Mouse (Mus musculus): ENCODE measurements at regions not wholly inside any gene's neighbourhood (a gene's known extent, or its start where the extent isn't known, plus 50 kb on each side); places are given as distances from the start of the nearest gene placed in this dataset.
A peak's percentile ranks its signal among the peaks of the same experiment; 100 is the strongest.

- no peak for DNase-seq (ENCODE audit: low spot score)
- TF ChIP-seq EP300 (optimal IDR thresholded peaks at IDR 0.05), result no peak
- no peak for TF ChIP-seq CTCF (IDR thresholded peaks at IDR 0.05; ENCODE audit: low read depth)
- WGBS, result 52% methylated on average over 1 of the region's 1 CpGs
Observed at GRCm38 (mm10) chr11:38170721-38171120, 935.0 kb upstream of the Tenm2 start.

GRCm38 (mm10) chr11:38158310-38158709, 922.5 kb upstream of the Tenm2 start:
- Histone ChIP-seq H3K27ac (replicated peaks) (no peak overlapping the region), H3K4me1 (replicated peaks; ENCODE audit: control insufficient read depth, insufficient read depth) (no peaks in the 10 kb centered on the region), H3K9ac (ENCODE audit: low read length) (no peak overlapping the region), H3K4me3 (ENCODE audit: low read depth, low read length) (no peak overlapping the region), H3K9me3 (ENCODE audit: control insufficient read depth, low read length) (no peaks in the 10 kb centered on the region), H3K27me3 (ENCODE audit: control insufficient read depth, insufficient read depth, low read length) (no peaks in the 10 kb centered on the region), H3K4me2 (replicated peaks; ENCODE audit: low read depth) (no peak overlapping the region), H3K36me3 (ENCODE audit: control insufficient read depth, insufficient read depth, low read length) (no peaks in the 10 kb centered on the region)
- DNase-seq (ENCODE audit: low spot score) (no peak), ATAC-seq (ENCODE audit: low FRiP score, low TSS enrichment) (no peak)
- TF ChIP-seq CTCF (IDR thresholded peaks at IDR 0.05; ENCODE audit: low read depth) (0 out of 2 replicates have a peak, but pooled peaks have one; percentile 3), EP300 (optimal IDR thresholded peaks at IDR 0.05) (no peak)
- WGBS, result 91% methylated on average over 4 of the region's 4 CpGs

More at GRCm38 (mm10) chr11:38170721-38171120, 935.0 kb upstream of the Tenm2 start:
- H3K27me3 ChIP-seq (ENCODE audit: control insufficient read depth, insufficient read depth, low read length), result no peaks in the 10 kb centered on the region
- ATAC-seq (ENCODE audit: low FRiP score, low TSS enrichment), result no peak
- no peak overlapping the region for H3K27ac ChIP-seq (replicated peaks)
- H3K36me3 ChIP-seq (ENCODE audit: control insufficient read depth, insufficient read depth, low read length), result no peaks in the 10 kb centered on the region
- no peaks in the 10 kb centered on the region for H3K4me1 ChIP-seq (replicated peaks; ENCODE audit: control insufficient read depth, insufficient read depth)
- no peak overlapping the region for H3K9ac ChIP-seq (ENCODE audit: low read length)
- no peak overlapping the region for H3K4me3 ChIP-seq (ENCODE audit: low read depth, low read length)
- no peaks in the 10 kb centered on the region for H3K9me3 ChIP-seq (ENCODE audit: control insufficient read depth, low read length)
- H3K4me2 ChIP-seq (replicated peaks; ENCODE audit: low read depth), result no peak overlapping the region

- no peak for TF ChIP-seq EP300 (optimal IDR thresholded peaks at IDR 0.05)
- no peak for TF ChIP-seq CTCF (IDR thresholded peaks at IDR 0.05; ENCODE audit: low read depth)
- H3K4me3 ChIP-seq (ENCODE audit: low read depth, low read length), result no peak overlapping the region
- no peaks in the 10 kb centered on the region for H3K27me3 ChIP-seq (ENCODE audit: control insufficient read depth, insufficient read depth, low read length)
- H3K36me3 ChIP-seq (ENCODE audit: control insufficient read depth, insufficient read depth, low read length), result no peaks in the 10 kb centered on the region
- DNase-seq (ENCODE audit: low spot score), result no peak
- ATAC-seq (ENCODE audit: low FRiP score, low TSS enrichment), result no peak
- no peak overlapping the region for H3K9ac ChIP-seq (ENCODE audit: low read length)
- no peaks in the 10 kb centered on the region for H3K9me3 ChIP-seq (ENCODE audit: control insufficient read depth, low read length)
- no peak overlapping the region for H3K4me2 ChIP-seq (replicated peaks; ENCODE audit: low read depth)
- WGBS, result 79% methylated on average over 9 of the region's 9 CpGs
- H3K4me1 ChIP-seq (replicated peaks; ENCODE audit: control insufficient read depth, insufficient read depth), result no peaks in the 10 kb centered on the region
- H3K27ac ChIP-seq (replicated peaks), result no peak overlapping the region
Observed at GRCm38 (mm10) chr11:38156944-38157343, 921.2 kb upstream of the Tenm2 start.

- no peak overlapping the region for H3K9ac ChIP-seq (ENCODE audit: low read length)
- no peaks in the 10 kb centered on the region for H3K36me3 ChIP-seq (ENCODE audit: control insufficient read depth, insufficient read depth, low read length)
- H3K4me3 ChIP-seq (ENCODE audit: low read depth, low read length), result no peak overlapping the region
- H3K27me3 ChIP-seq (ENCODE audit: control insufficient read depth, insufficient read depth, low read length), result no peaks in the 10 kb centered on the region
- no peak for ATAC-seq (ENCODE audit: low FRiP score, low TSS enrichment)
- no peaks in the 10 kb centered on the region for H3K9me3 ChIP-seq (ENCODE audit: control insufficient read depth, low read length)
- 90% methylated on average over 2 of the region's 2 CpGs for WGBS
- TF ChIP-seq CTCF (IDR thresholded peaks at IDR 0.05; ENCODE audit: low read depth), result no peak
- no peak for TF ChIP-seq EP300 (optimal IDR thresholded peaks at IDR 0.05)
- H3K27ac ChIP-seq (replicated peaks), result no peak overlapping the region
- H3K4me2 ChIP-seq (replicated peaks; ENCODE audit: low read depth), result no peak overlapping the region
- H3K4me1 ChIP-seq (replicated peaks; ENCODE audit: control insufficient read depth, insufficient read depth), result no peaks in the 10 kb centered on the region
- DNase-seq (ENCODE audit: low spot score), result no peak
Observed at GRCm38 (mm10) chr11:38155706-38156105, 919.9 kb upstream of the Tenm2 start.

GRCm38 (mm10) chr11:38143436-38143835, 907.7 kb upstream of the Tenm2 start:
- WGBS, result 86% methylated on average over 2 of the region's 2 CpGs
- no peak overlapping the region for H3K4me2 ChIP-seq (replicated peaks; ENCODE audit: low read depth)
- H3K9me3 ChIP-seq (ENCODE audit: control insufficient read depth, low read length), result no peaks in the 10 kb centered on the region
- no peaks in the 10 kb centered on the region for H3K36me3 ChIP-seq (ENCODE audit: control insufficient read depth, insufficient read depth, low read length)
- H3K27ac ChIP-seq (replicated peaks), result no peak overlapping the region
- no peaks in the 10 kb centered on the region for H3K4me1 ChIP-seq (replicated peaks; ENCODE audit: control insufficient read depth, insufficient read depth)
- DNase-seq (ENCODE audit: low spot score) (no peak), ATAC-seq (ENCODE audit: low FRiP score, low TSS enrichment) (no peak)
- no peak overlapping the region for H3K4me3 ChIP-seq (ENCODE audit: low read depth, low read length)
- no peak for TF ChIP-seq EP300 (optimal IDR thresholded peaks at IDR 0.05)
- TF ChIP-seq CTCF (IDR thresholded peaks at IDR 0.05; ENCODE audit: low read depth), result no peak
- no peak overlapping the region for H3K9ac ChIP-seq (ENCODE audit: low read length)
- no peaks in the 10 kb centered on the region for H3K27me3 ChIP-seq (ENCODE audit: control insufficient read depth, insufficient read depth, low read length)

GRCm38 (mm10) chr11:38128851-38129250, 893.1 kb upstream of the Tenm2 start:
- no peaks in the 10 kb centered on the region for H3K27me3 ChIP-seq (ENCODE audit: control insufficient read depth, insufficient read depth, low read length)
- no peak for ATAC-seq (ENCODE audit: low FRiP score, low TSS enrichment)
- no peak overlapping the region for H3K9ac ChIP-seq (ENCODE audit: low read length)
- H3K9me3 ChIP-seq (ENCODE audit: control insufficient read depth, low read length), result no peaks in the 10 kb centered on the region
- no peak overlapping the region for H3K4me2 ChIP-seq (replicated peaks; ENCODE audit: low read depth)
- no peak overlapping the region for H3K4me3 ChIP-seq (ENCODE audit: low read depth, low read length)
- TF ChIP-seq EP300 (optimal IDR thresholded peaks at IDR 0.05) (no peak), CTCF (IDR thresholded peaks at IDR 0.05; ENCODE audit: low read depth) (no peak)
- no peak overlapping the region for H3K27ac ChIP-seq (replicated peaks)
- no peak for DNase-seq (ENCODE audit: low spot score)
- no peaks in the 10 kb centered on the region for H3K36me3 ChIP-seq (ENCODE audit: control insufficient read depth, insufficient read depth, low read length)
- no peaks in the 10 kb centered on the region for H3K4me1 ChIP-seq (replicated peaks; ENCODE audit: control insufficient read depth, insufficient read depth)
